Mouse (Mus musculus) intestine, embryonic 16.5 days (tissue): ENCODE measurements around the gene Otud7a. TPM values are rescaled to one million over a fixed set of nuclear protein-coding genes. Genes with fewer than 3 reads are reported as not detected.

Source experiments
- ATAC-seq: fragments of 200-750 bp; cut with Nextera tagmentation; 2 replicates; pipeline ENCODE4 v1.8.0; 2017; ENCODE audit warnings: moderate TSS enrichment, moderate library complexity
- H3K27ac ChIP-seq: fragments of 300-500 bp; sonication (generic); 2 replicates; pipeline ENCODE4 v1.5.1; 2014; ENCODE audit warnings: mild to moderate bottlenecking, low read length
- H3K27me3 ChIP-seq: fragments of 300-500 bp; sonication (generic); replicated peaks from 2 replicates; pipeline ENCODE4 v1.6.1; 2014; ENCODE audit warnings: low read length, control low read depth, mixed read lengths; ENCODE audit not compliant: control insufficient read depth, insufficient read depth
- H3K36me3 ChIP-seq: fragments of 300-500 bp; sonication (generic); 2 replicates; pipeline ENCODE4 v1.6.1; 2014; ENCODE audit warnings: low read length, control low read depth; ENCODE audit not compliant: control insufficient read depth, insufficient read depth
- H3K4me1 ChIP-seq: fragments of 300-500 bp; sonication (generic); 2 replicates; pipeline ENCODE4 v1.6.1; 2014; ENCODE audit warnings: low read length, control low read depth, mixed read lengths; ENCODE audit not compliant: control insufficient read depth, insufficient read depth
- H3K4me2 ChIP-seq: fragments of 300-500 bp; sonication (generic); 2 replicates; pipeline ENCODE4 v1.6.1; 2014; ENCODE audit warnings: low read depth, low read length, control low read depth
- H3K4me3 ChIP-seq: fragments of 300-500 bp; sonication (generic); 2 replicates; pipeline ENCODE4 v1.5.1; 2014; ENCODE audit warnings: mild to moderate bottlenecking, low read length
- H3K9ac ChIP-seq: fragments of 300-500 bp; sonication (generic); 2 replicates; pipeline ENCODE4 v1.6.1; 2014; ENCODE audit warnings: low read depth, low read length
- H3K9me3 ChIP-seq: fragments of 300-500 bp; sonication (generic); 2 replicates; pipeline ENCODE4 v1.6.1; 2016; ENCODE audit warnings: low read length, control low read depth; ENCODE audit not compliant: control insufficient read depth
- WGBS: fragments of 180-500 bp; shearing (Covaris S2); extraction: QIAGEN DNeasy Blood & Tissue Kit; methylation state at CpG from one replicate; pipeline ENCODE4 v1.1.7; 2014; 5-methylcytosine and 5-hydroxymethylcytosine counted together
- polyA plus RNA-seq: library from polyadenylated mRNA; unstranded; fragments of >200 nt; fragmentation: Nextera tagmentation; extraction: Ambion mirVana; gene quantifications from 2 replicates; pipeline ENCODE4 v1.2.1, GENCODE M21; 2015

Otud7a gene
- polyA plus RNA-seq, 1 experiment from 2014 or later, result 0.43 TPM

GRCm38 (mm10) chr7:63719183-63719944 is 274.8 kb downstream of the Otud7a start:
- ATAC-seq, result no peak
- Histone ChIP-seq H3K9me3 (no peaks in the 10 kb centered on the region), H3K4me1 (no peaks in the 10 kb centered on the region), H3K9ac (no peak overlapping the region), H3K4me3 (no peak overlapping the region), H3K27me3 (no peaks in the 10 kb centered on the region), H3K36me3 (no peaks in the 10 kb centered on the region), H3K27ac (no peak overlapping the region), H3K4me2 (no peak overlapping the region)
- WGBS, result 84% methylated on average over 13 of the region's 13 CpGs

- no peak overlapping the region for H3K27ac ChIP-seq
- no peak overlapping the region for H3K9ac ChIP-seq
- H3K9me3 ChIP-seq, result no peaks in the 10 kb centered on the region
- no peak overlapping the region for H3K4me3 ChIP-seq
- no peaks in the 10 kb centered on the region for H3K27me3 ChIP-seq
- no peaks in the 10 kb centered on the region for H3K36me3 ChIP-seq
- no peaks in the 10 kb centered on the region for H3K4me1 ChIP-seq
- WGBS, result 50% methylated on average over 2 of the region's 2 CpGs
- ATAC-seq, result no peak
- H3K4me2 ChIP-seq, result no peak overlapping the region
Observed at GRCm38 (mm10) chr7:63720682-63721081, 276.1 kb downstream of the Otud7a start.

- Histone ChIP-seq H3K4me1 (no peaks in the 10 kb centered on the region), H3K27ac (no peak overlapping the region), H3K4me3 (no peak overlapping the region), H3K9ac (no peak overlapping the region), H3K4me2 (no peak overlapping the region), H3K27me3 (no peaks in the 10 kb centered on the region), H3K9me3 (no peaks in the 10 kb centered on the region), H3K36me3 (no peaks in the 10 kb centered on the region)
- ATAC-seq, result no peak
- WGBS, result 59% methylated on average over 6 of the region's 6 CpGs
Observed at GRCm38 (mm10) chr7:63725040-63725729, 280.6 kb downstream of the Otud7a start.

- Histone ChIP-seq H3K4me2 (no peak overlapping the region), H3K36me3 (no peaks in the 10 kb centered on the region), H3K27ac (no peak overlapping the region), H3K9me3 (no peaks in the 10 kb centered on the region), H3K4me1 (no peaks in the 10 kb centered on the region), H3K27me3 (no peaks in the 10 kb centered on the region), H3K4me3 (no peak overlapping the region), H3K9ac (no peak overlapping the region)
- ATAC-seq, result no peak
- WGBS, result 90% methylated on average over 5 of the region's 5 CpGs
Observed at GRCm38 (mm10) chr7:63729605-63730004, 285.1 kb downstream of the Otud7a start.

- Histone ChIP-seq H3K27me3 (no peaks in the 10 kb centered on the region), H3K9ac (no peak overlapping the region), H3K4me2 (no peak overlapping the region), H3K4me3 (no peak overlapping the region), H3K4me1 (no peaks in the 10 kb centered on the region), H3K36me3 (no peaks in the 10 kb centered on the region), H3K9me3 (no peaks in the 10 kb centered on the region), H3K27ac (no peak overlapping the region)
- ATAC-seq, result no peak
Observed at GRCm38 (mm10) chr7:63730012-63730411, 285.5 kb downstream of the Otud7a start.

- H3K9ac ChIP-seq, result no peak overlapping the region
- no peaks in the 10 kb centered on the region for H3K27me3 ChIP-seq
- H3K4me3 ChIP-seq, result no peak overlapping the region
- H3K4me2 ChIP-seq, result no peak overlapping the region
- no peak for ATAC-seq
- H3K9me3 ChIP-seq, result no peaks in the 10 kb centered on the region
- H3K36me3 ChIP-seq, result no peaks in the 10 kb centered on the region
- no peaks in the 10 kb centered on the region for H3K4me1 ChIP-seq
- 70% methylated on average over 4 of the region's 4 CpGs for WGBS
- no peak overlapping the region for H3K27ac ChIP-seq
Observed at GRCm38 (mm10) chr7:63737725-63738124, 293.2 kb downstream of the Otud7a start.

GRCm38 (mm10) chr7:63738142-63738541 is 293.6 kb downstream of the Otud7a start:
- whole genome bisulfite sequencing, result 65% methylated on average over 1 of the region's 1 CpGs
- H3K36me3 ChIP-seq, result no peaks in the 10 kb centered on the region
- H3K4me1 ChIP-seq, result no peaks in the 10 kb centered on the region
- ATAC-seq, result no peak
- no peak overlapping the region for H3K4me2 ChIP-seq
- no peak overlapping the region for H3K27ac ChIP-seq
- no peaks in the 10 kb centered on the region for H3K9me3 ChIP-seq
- H3K27me3 ChIP-seq, result no peaks in the 10 kb centered on the region
- no peak overlapping the region for H3K9ac ChIP-seq
- no peak overlapping the region for H3K4me3 ChIP-seq

GRCm38 (mm10) chr7:63743116-63743515 is 298.6 kb downstream of the Otud7a start:
- no peak overlapping the region for H3K4me2 ChIP-seq
- H3K27ac ChIP-seq, result no peak overlapping the region
- WGBS, result 97% methylated on average over 1 of the region's 1 CpGs
- no peak for ATAC-seq
- H3K4me3 ChIP-seq, result no peak overlapping the region
- no peak overlapping the region for H3K9ac ChIP-seq
- no peaks in the 10 kb centered on the region for H3K36me3 ChIP-seq
- no peaks in the 10 kb centered on the region for H3K4me1 ChIP-seq
- H3K9me3 ChIP-seq, result 0 out of 2 replicates have a peak, but pooled peaks cover 3% of the 10 kb centered on the region
- H3K27me3 ChIP-seq, result no peaks in the 10 kb centered on the region

GRCm38 (mm10) chr7:63752081-63752480 is 307.5 kb downstream of the Otud7a start:
- peaks cover 8% of the 10 kb centered on the region; the same call in 1 of the 2 replicates for H3K4me1 ChIP-seq
- no peak overlapping the region for H3K4me2 ChIP-seq
- no peak overlapping the region for H3K27ac ChIP-seq
- ATAC-seq, result no peak
- WGBS, result 42% methylated on average over 4 of the region's 4 CpGs
- H3K27me3 ChIP-seq, result peaks cover 33% of the 10 kb centered on the region
- no peaks in the 10 kb centered on the region for H3K36me3 ChIP-seq
- no peak overlapping the region for H3K4me3 ChIP-seq
- no peaks in the 10 kb centered on the region for H3K9me3 ChIP-seq
- no peak overlapping the region for H3K9ac ChIP-seq
